In genomic region chr3:89997791-89998495, GRCm38 (mm10) we compare ENCODE assay signal across 8 mouse cellular contexts. TPM values are rescaled to one million over a fixed set of nuclear protein-coding genes. Genes with fewer than 3 reads are reported as not detected.
DNase-seq lines count a peak whose midpoint lies in the region; ATAC-seq and TF ChIP-seq lines count a peak whose summit lies in the region.

No protein-coding gene starts in this region.

- in situ Hi-C loops in ES-E14 (cut with MboI; ENCODE audit: low sequenced_read_pairs in 2 of 2, unreplicated experiment in 2 of 2) = no loop called here

- H3K27me3 ChIP-seq in embryonic facial prominence, embryonic 10.5 days (replicated peaks; ENCODE audit: low read depth, poor library complexity, severe bottlenecking) = no peaks in the 10 kb centered on the region
- no peaks in the 10 kb centered on the region for H3K27me3 ChIP-seq in hindbrain, embryonic 11.5 days (ENCODE audit: control insufficient read depth, insufficient read depth, low read length)
- no peaks in the 10 kb centered on the region for H3K27me3 ChIP-seq in midbrain, embryonic 11.5 days (ENCODE audit: control insufficient read depth, insufficient read depth, low read length)

- H3K4me2 ChIP-seq in hindbrain, embryonic 11.5 days (replicated peaks; ENCODE audit: low read depth, low read length) = peak overlapping the region; percentile 83
- peak overlapping the region; percentile 73 for H3K4me2 ChIP-seq in midbrain, embryonic 11.5 days

- DNase-seq in gastrocnemius, postnatal 10 days = peak; percentile 7
- DNase-seq in gastrocnemius, adult 18-20 months (ENCODE audit: low spot score) = no peak
- DNase-seq in ES-E14 (ENCODE audit: low read depth, low spot score) = peak; percentile 40
- DNase-seq in embryonic facial prominence, embryonic 10.5 days (ENCODE audit: low spot score) = peak; percentile 61
- peak; percentile 61 for DNase-seq in hindbrain, embryonic 11.5 days (ENCODE audit: low spot score)
- peak; percentile 28 to 67 for DNase-seq in left cerebral cortex, postnatal 25 days (ENCODE audit: low spot score in 2 of 2)
- peak; percentile 96 for DNase-seq in midbrain, embryonic 11.5 days (ENCODE audit: low spot score, missing footprints)
- peak; percentile 88 for DNase-seq in yolk sac, embryonic 10.5 days (ENCODE audit: low spot score)

- H3K9ac ChIP-seq in ES-E14 (ENCODE audit: insufficient read depth, low read depth, low read length, poor library complexity, severe bottlenecking) = peak overlapping the region; percentile 87
- H3K9ac ChIP-seq in hindbrain, embryonic 11.5 days (ENCODE audit: low read depth, low read length) = peak overlapping the region; percentile 84
- H3K9ac ChIP-seq in midbrain, embryonic 11.5 days (ENCODE audit: low read length) = peak overlapping the region; percentile 82

- H3K36me3 ChIP-seq in ES-E14 (ENCODE audit: control insufficient read depth, insufficient read depth, low read length, poor library complexity, severe bottlenecking) = peaks cover 18% of the 10 kb centered on the region
- peaks cover 72% of the 10 kb centered on the region for H3K36me3 ChIP-seq in embryonic facial prominence, embryonic 10.5 days (replicated peaks)
- peaks cover 9% of the 10 kb centered on the region; the same call in 1 of the 2 replicates for H3K36me3 ChIP-seq in hindbrain, embryonic 11.5 days (ENCODE audit: control insufficient read depth, insufficient read depth, low read length)
- H3K36me3 ChIP-seq in midbrain, embryonic 11.5 days (ENCODE audit: control insufficient read depth, insufficient read depth, low read length) = peaks cover 4% of the 10 kb centered on the region; the same call in 1 of the 2 replicates

- intact Hi-C loops in left cerebral cortex, postnatal 25 days (cut with DNase I) = loop anchor here (2.0 kb wide), 1 partner anchor 35 kb away; the partner anchor contains the start of gene Atp8b2

- peak overlapping the region; percentile 61 for H3K27ac ChIP-seq in ES-E14 (ENCODE audit: insufficient read depth, low read depth, low read length, poor library complexity, severe bottlenecking)
- peak overlapping the region; percentile 94 for H3K27ac ChIP-seq in embryonic facial prominence, embryonic 10.5 days (replicated peaks)
- H3K27ac ChIP-seq in hindbrain, embryonic 11.5 days (ENCODE audit: low read depth, low read length) = peak overlapping the region; percentile 49; the same call in 1 of the 2 replicates
- peak overlapping the region; percentile 5; the same call in 1 of the 2 replicates for H3K27ac ChIP-seq in midbrain, embryonic 11.5 days (ENCODE audit: low read depth, low read length)

- peak; percentile 69 for ATAC-seq in hindbrain, embryonic 11.5 days (ENCODE audit: low FRiP score)
- peak; percentile 59 for ATAC-seq in midbrain, embryonic 11.5 days (ENCODE audit: low FRiP score)

- peak overlapping the region; percentile 81 to 88 for H3K4me3 ChIP-seq in ES-E14 (ENCODE audit: insufficient read depth in 1 of 2, low read depth in 1 of 2, low read length in 2 of 2, poor library complexity in 1 of 2, severe bottlenecking in 1 of 2)
- H3K4me3 ChIP-seq in embryonic facial prominence, embryonic 10.5 days = peak overlapping the region; percentile 77
- peak overlapping the region; percentile 73 for H3K4me3 ChIP-seq in hindbrain, embryonic 11.5 days (ENCODE audit: low read depth, low read length)
- peak overlapping the region; percentile 71 for H3K4me3 ChIP-seq in midbrain, embryonic 11.5 days (ENCODE audit: low read depth, low read length)

- 11% methylated on average over 23 of the region's 23 CpGs for WGBS in embryonic facial prominence, embryonic 10.5 days
- 12% methylated on average over 23 of the region's 23 CpGs for WGBS in hindbrain, embryonic 11.5 days
- WGBS in midbrain, embryonic 11.5 days = 13% methylated on average over 21 of the region's 23 CpGs

- H3K4me1 ChIP-seq in ES-E14 (ENCODE audit: control insufficient read depth in 2 of 2, insufficient read depth in 2 of 2, low read length in 2 of 2, poor library complexity in 1 of 2) = no peaks in the 10 kb centered on the region
- peaks cover 23% of the 10 kb centered on the region for H3K4me1 ChIP-seq in embryonic facial prominence, embryonic 10.5 days
- H3K4me1 ChIP-seq in hindbrain, embryonic 11.5 days (replicated peaks; ENCODE audit: control insufficient read depth, insufficient read depth, low read length) = no peaks in the 10 kb centered on the region; the same call in 1 of the 2 replicates
- H3K4me1 ChIP-seq in midbrain, embryonic 11.5 days (ENCODE audit: control insufficient read depth, insufficient read depth, low read length) = no peaks in the 10 kb centered on the region; the same call in 1 of the 2 replicates

- H3K9me3 ChIP-seq in ES-E14 (ENCODE audit: control insufficient read depth, insufficient read depth, low read depth, low read length) = no peaks in the 10 kb centered on the region
- no peaks in the 10 kb centered on the region for H3K9me3 ChIP-seq in embryonic facial prominence, embryonic 10.5 days
- no peaks in the 10 kb centered on the region for H3K9me3 ChIP-seq in hindbrain, embryonic 11.5 days (ENCODE audit: control insufficient read depth, low read length)
- no peaks in the 10 kb centered on the region for H3K9me3 ChIP-seq in midbrain, embryonic 11.5 days (ENCODE audit: control insufficient read depth, low read length)

TF ChIP-seq in ES-E14, 5 proteins besides CTCF, POLR2A, EP300 and RAD21:
- no peak for TF ChIP-seq ZNF384 (IDR thresholded peaks at IDR 0.05; ENCODE audit: low read depth, low read length)
- TF ChIP-seq MAFK (IDR thresholded peaks at IDR 0.05; ENCODE audit: insufficient read depth, low read depth, low read length) = no peak
- TF ChIP-seq CHD2 (IDR thresholded peaks at IDR 0.05; ENCODE audit: low read depth, low read length) = no peak

RNA-seq across cellular contexts. Expression of gene Hax1, which starts 0.6 kb away (rescaled TPM):
- total RNA-seq in gastrocnemius, postnatal 10 days (2021) = 10 to 100 TPM; 49.3 to 52.8 TPM
- total RNA-seq in gastrocnemius, adult 18-20 months (2021) = 10 to 100 TPM; 47.8 to 58.0 TPM
- 222 and 241 TPM in 2 replicates for total RNA-seq in ES-E14 (2012; rRNA removed)
- polyA plus RNA-seq in embryonic facial prominence, embryonic 10.5 days (2016; fragmentation: Nextera tagmentation; extraction: Ambion mirVana) = 200 and 206 TPM in 2 replicates
- polyA plus RNA-seq in hindbrain, embryonic 11.5 days (2014; fragmentation: Nextera tagmentation; extraction: Ambion mirVana) = 178 and 182 TPM in 2 replicates
- 100 to 1,000 TPM in 1 of 2 experiments, 10 to 100 TPM in 1; 99.7 to 104 TPM for total RNA-seq in left cerebral cortex, postnatal 25 days (2021)
- polyA plus RNA-seq in midbrain, embryonic 11.5 days (2014; fragmentation: Nextera tagmentation; extraction: Ambion mirVana) = 173 and 176 TPM in 2 replicates

RNA-seq across cellular contexts. Expression of gene Atp8b2, which starts 34.6 kb away (rescaled TPM):
- total RNA-seq in gastrocnemius, postnatal 10 days (2021) = 10 to 100 TPM; 32.8 to 43.5 TPM
- total RNA-seq in gastrocnemius, adult 18-20 months (2021) = 1 to 10 TPM; 5.2 to 5.5 TPM
- total RNA-seq in ES-E14 (2012; rRNA removed) = 41.6 and 51.4 TPM in 2 replicates
- polyA plus RNA-seq in embryonic facial prominence, embryonic 10.5 days (2016; fragmentation: Nextera tagmentation; extraction: Ambion mirVana) = 12.6 and 13.3 TPM in 2 replicates
- 12.0 and 19.1 TPM in 2 replicates for polyA plus RNA-seq in hindbrain, embryonic 11.5 days (2014; fragmentation: Nextera tagmentation; extraction: Ambion mirVana)
- 100 to 1,000 TPM in 1 of 2 experiments, 10 to 100 TPM in 1; 93.5 to 110 TPM for total RNA-seq in left cerebral cortex, postnatal 25 days (2021)
- polyA plus RNA-seq in midbrain, embryonic 11.5 days (2014; fragmentation: Nextera tagmentation; extraction: Ambion mirVana) = 8.0 and 11.4 TPM in 2 replicates

RNA-seq across cellular contexts. Expression of gene 4933434E20Rik, which starts 53.5 kb away (rescaled TPM):
- 10 to 100 TPM; 47.4 to 54.0 TPM for total RNA-seq in gastrocnemius, postnatal 10 days (2021)
- total RNA-seq in gastrocnemius, adult 18-20 months (2021) = 10 to 100 TPM; 91.6 to 99.3 TPM
- 69.2 and 73.7 TPM in 2 replicates for total RNA-seq in ES-E14 (2012; rRNA removed)
- polyA plus RNA-seq in embryonic facial prominence, embryonic 10.5 days (2016; fragmentation: Nextera tagmentation; extraction: Ambion mirVana) = 181 and 195 TPM in 2 replicates
- 223 and 230 TPM in 2 replicates for polyA plus RNA-seq in hindbrain, embryonic 11.5 days (2014; fragmentation: Nextera tagmentation; extraction: Ambion mirVana)
- total RNA-seq in left cerebral cortex, postnatal 25 days (2021) = 10 to 100 TPM; 84.3 to 87.2 TPM
- 207 and 227 TPM in 2 replicates for polyA plus RNA-seq in midbrain, embryonic 11.5 days (2014; fragmentation: Nextera tagmentation; extraction: Ambion mirVana)

RNA-seq across cellular contexts. Expression of gene Ubap2l, which starts 54.5 kb away (rescaled TPM):
- 100 to 1,000 TPM; 119 to 141 TPM for total RNA-seq in gastrocnemius, postnatal 10 days (2021)
- 10 to 100 TPM; 93.9 to 95.4 TPM for total RNA-seq in gastrocnemius, adult 18-20 months (2021)
- 85.4 and 109 TPM in 2 replicates for total RNA-seq in ES-E14 (2012; rRNA removed)
- polyA plus RNA-seq in embryonic facial prominence, embryonic 10.5 days (2016; fragmentation: Nextera tagmentation; extraction: Ambion mirVana) = 240 and 243 TPM in 2 replicates
- polyA plus RNA-seq in hindbrain, embryonic 11.5 days (2014; fragmentation: Nextera tagmentation; extraction: Ambion mirVana) = 203 and 230 TPM in 2 replicates
- 100 to 1,000 TPM; 182 to 205 TPM for total RNA-seq in left cerebral cortex, postnatal 25 days (2021)
- 209 and 218 TPM in 2 replicates for polyA plus RNA-seq in midbrain, embryonic 11.5 days (2014; fragmentation: Nextera tagmentation; extraction: Ambion mirVana)

Comparison
In these comparisons a context has a peak if more than half of its experiments do, and no peak if none do; other contexts are left out.
1. H3K27ac ChIP-seq: peak in every context shown above with its lines; median percentile 94 in embryonic facial prominence, embryonic 10.5 days; 61 in ES-E14; 49 in hindbrain, embryonic 11.5 days; 5 in midbrain, embryonic 11.5 days.